Mouse (Mus musculus): ENCODE data around the gene Wdr24. TPM values are rescaled to one million over a fixed set of nuclear protein-coding genes. Genes with fewer than 3 reads are reported as not detected.

The Wdr24 gene
- polyA plus RNA-seq (2015; fragmentation: Nextera tagmentation; extraction: Ambion mirVana), result 21.0 and 22.1 TPM in 2 replicates

DNA sequence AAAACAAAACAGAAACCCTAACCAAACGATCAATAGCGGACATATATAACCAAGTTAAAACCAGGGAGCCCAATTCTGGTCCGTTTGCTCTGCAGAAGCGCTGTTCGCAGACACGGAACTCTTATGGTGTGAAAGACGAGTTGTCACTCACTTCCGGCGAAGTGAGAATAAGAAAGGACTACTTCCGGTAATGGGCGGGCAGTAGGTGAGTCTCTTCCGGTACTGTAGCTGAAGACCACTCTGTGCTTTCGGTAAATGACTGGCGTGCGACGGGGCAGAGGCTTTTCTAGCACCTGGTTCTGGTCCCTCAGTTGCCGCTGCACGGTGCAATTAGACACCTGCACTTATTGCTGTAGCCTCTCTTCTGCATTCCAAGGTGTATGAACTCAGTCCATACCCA, at the start of gene Wdr24:
Gene Wdr24, plus strand, starts transcription at position 176 of the 400 bp plus-strand sequence.
- Histone ChIP-seq H3K36me3 (ENCODE audit: insufficient read depth, low read length) (peaks cover 19% of the 10 kb centered on the region; the same call in 1 of the 2 replicates), H3K27ac (no peak within 1 kb of the TSS; the same call in 1 of the 2 replicates), H3K4me2 (ENCODE audit: low read length) (peak within 1 kb of the TSS; percentile 77), H3K9ac (ENCODE audit: low read depth, low read length) (peak within 1 kb of the TSS; percentile 58), H3K27me3 (ENCODE audit: insufficient read depth, low read length) (peaks cover 15% of the 10 kb centered on the region), H3K4me1 (replicated peaks; ENCODE audit: insufficient read depth, low read length) (peaks cover 16% of the 10 kb centered on the region), H3K9me3 (replicated peaks; ENCODE audit: low read length) (no peaks in the 10 kb centered on the region), H3K4me3 (replicated peaks; ENCODE audit: low read depth, low read length) (peak within 1 kb of the TSS; percentile 51)
- DNase-seq (ENCODE audit: low spot score), result peak; percentile 94
- WGBS, result under 1% methylated on average over 18 of the region's 18 CpGs
- TF ChIP-seq CTCF (IDR thresholded peaks at IDR 0.05; ENCODE audit: low read depth), result no peak; the same call in 1 of the 2 replicates
- peak; percentile 31; the same call in 1 of the 2 replicates for ATAC-seq (replicated peaks; ENCODE audit: low FRiP score, low read depth)

DNA sequence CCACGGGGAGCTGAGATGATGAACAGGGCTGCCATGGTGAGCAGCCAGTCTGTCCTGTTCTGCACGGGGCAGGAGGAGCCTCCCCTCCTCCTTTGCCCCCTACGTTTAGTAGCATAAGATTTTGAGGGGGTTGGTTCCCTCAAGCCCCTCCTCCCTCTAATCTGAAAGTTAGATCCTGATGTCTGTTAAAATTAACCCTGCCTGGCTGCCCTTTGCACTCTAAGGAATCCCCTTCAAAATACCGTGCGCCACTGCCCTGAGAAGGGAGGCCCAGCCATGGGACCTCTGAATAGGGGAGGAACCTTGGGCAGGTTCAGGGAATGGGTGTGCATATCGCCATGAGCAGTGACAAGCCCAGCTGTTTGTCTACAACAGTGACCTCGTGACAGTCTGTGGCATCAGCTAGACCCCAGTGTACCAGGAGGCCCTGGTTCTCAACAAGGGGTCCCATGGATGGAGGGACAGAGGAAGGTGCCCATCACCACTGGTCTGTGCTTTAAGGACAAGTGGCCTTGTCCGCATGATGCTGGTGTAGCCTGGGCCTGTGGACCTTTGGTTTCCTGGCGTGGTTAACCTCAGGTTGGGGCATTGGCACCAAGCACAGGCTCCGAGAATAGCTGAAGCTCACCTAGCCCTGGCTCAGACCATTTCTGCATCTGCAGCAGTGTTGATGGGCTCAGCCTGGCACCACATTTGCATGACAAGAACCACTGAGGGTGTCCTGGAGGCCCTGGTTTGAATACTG, 47.9 kb upstream of the Wdr24 start:
- WGBS, result 75% methylated on average over 10 of the region's 10 CpGs
- Histone ChIP-seq H3K36me3 (ENCODE audit: insufficient read depth, low read length) (0 out of 2 replicates have a peak, but pooled peaks cover 15% of the 10 kb centered on the region), H3K9ac (ENCODE audit: low read depth, low read length) (no peak overlapping the region), H3K9me3 (replicated peaks; ENCODE audit: low read length) (no peaks in the 10 kb centered on the region), H3K4me2 (ENCODE audit: low read length) (no peak overlapping the region), H3K27me3 (ENCODE audit: insufficient read depth, low read length) (no peaks in the 10 kb centered on the region), H3K4me3 (replicated peaks; ENCODE audit: low read depth, low read length) (no peak overlapping the region), H3K4me1 (replicated peaks; ENCODE audit: insufficient read depth, low read length) (peaks cover 6% of the 10 kb centered on the region; the same call in 1 of the 2 replicates), H3K27ac (no peak overlapping the region)
- DNase-seq (ENCODE audit: low spot score), result no peak
- no peak for ATAC-seq (replicated peaks; ENCODE audit: low FRiP score, low read depth)
- no peak for TF ChIP-seq CTCF (IDR thresholded peaks at IDR 0.05; ENCODE audit: low read depth)

DNA sequence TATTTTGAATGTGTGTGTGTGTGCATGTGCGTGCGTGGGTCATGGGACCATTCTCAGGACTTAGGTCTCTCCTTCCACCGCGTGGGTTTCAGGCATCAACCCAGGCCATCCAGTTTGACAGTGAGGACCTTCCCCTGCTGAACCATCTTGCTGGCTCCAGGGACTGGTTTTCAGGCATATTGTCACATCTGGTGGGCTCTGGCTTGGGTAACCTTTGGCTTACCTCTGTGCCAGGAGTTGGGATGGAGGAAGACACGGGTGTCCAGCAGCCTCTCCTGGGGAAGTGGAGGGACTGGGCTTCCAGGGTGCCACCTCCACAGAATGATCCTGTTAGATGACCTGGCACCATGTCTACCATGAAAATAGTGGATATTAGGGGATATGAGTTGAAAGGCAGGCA, 45.5 kb upstream of the Wdr24 start:
- no peak overlapping the region for H3K27ac ChIP-seq
- ATAC-seq (replicated peaks; ENCODE audit: low FRiP score, low read depth) (no peak), DNase-seq (ENCODE audit: low spot score) (no peak)
- peaks cover 6% of the 10 kb centered on the region; the same call in 1 of the 2 replicates for H3K4me1 ChIP-seq (replicated peaks; ENCODE audit: insufficient read depth, low read length)
- no peak for TF ChIP-seq CTCF (IDR thresholded peaks at IDR 0.05; ENCODE audit: low read depth)
- no peaks in the 10 kb centered on the region for H3K27me3 ChIP-seq (ENCODE audit: insufficient read depth, low read length)
- no peak overlapping the region for H3K4me2 ChIP-seq (ENCODE audit: low read length)
- H3K36me3 ChIP-seq (ENCODE audit: insufficient read depth, low read length), result peaks cover 34% of the 10 kb centered on the region; the same call in 1 of the 2 replicates
- no peak overlapping the region for H3K9ac ChIP-seq (ENCODE audit: low read depth, low read length)
- H3K9me3 ChIP-seq (replicated peaks; ENCODE audit: low read length), result no peaks in the 10 kb centered on the region
- no peak overlapping the region for H3K4me3 ChIP-seq (replicated peaks; ENCODE audit: low read depth, low read length)
- 92% methylated on average over 5 of the region's 5 CpGs for WGBS

DNA sequence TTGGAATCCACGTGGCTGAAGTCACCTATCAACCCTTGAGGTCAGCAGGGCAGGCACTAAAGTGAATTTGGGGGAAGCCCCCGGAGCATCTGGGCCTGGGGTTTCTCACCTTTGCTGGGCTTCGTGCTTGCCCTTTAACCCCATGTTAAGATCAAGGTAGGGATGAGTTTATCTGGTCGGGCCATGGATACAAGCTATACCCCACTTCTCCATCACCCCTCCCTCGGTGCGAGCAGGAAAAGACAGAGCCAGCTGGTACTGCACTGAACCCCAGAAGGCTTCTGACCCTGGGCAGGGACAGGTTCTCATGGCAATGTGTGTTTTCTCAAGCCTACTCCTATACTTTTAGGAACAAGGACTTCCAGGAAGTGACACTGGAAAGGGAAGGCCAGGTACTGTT, 42.1 kb upstream of the Wdr24 start:
- H3K9ac ChIP-seq (ENCODE audit: low read depth, low read length), result no peak overlapping the region
- no peak for ATAC-seq (replicated peaks; ENCODE audit: low FRiP score, low read depth)
- no peaks in the 10 kb centered on the region for H3K9me3 ChIP-seq (replicated peaks; ENCODE audit: low read length)
- no peak overlapping the region for H3K27ac ChIP-seq
- no peak for DNase-seq (ENCODE audit: low spot score)
- no peak overlapping the region for H3K4me3 ChIP-seq (replicated peaks; ENCODE audit: low read depth, low read length)
- TF ChIP-seq CTCF (IDR thresholded peaks at IDR 0.05; ENCODE audit: low read depth), result no peak
- no peaks in the 10 kb centered on the region for H3K27me3 ChIP-seq (ENCODE audit: insufficient read depth, low read length)
- 76% methylated on average over 6 of the region's 6 CpGs for WGBS
- peaks cover 10% of the 10 kb centered on the region; the same call in 1 of the 2 replicates for H3K4me1 ChIP-seq (replicated peaks; ENCODE audit: insufficient read depth, low read length)
- H3K36me3 ChIP-seq (ENCODE audit: insufficient read depth, low read length), result peaks cover 41% of the 10 kb centered on the region
- no peak overlapping the region for H3K4me2 ChIP-seq (ENCODE audit: low read length)

DNA sequence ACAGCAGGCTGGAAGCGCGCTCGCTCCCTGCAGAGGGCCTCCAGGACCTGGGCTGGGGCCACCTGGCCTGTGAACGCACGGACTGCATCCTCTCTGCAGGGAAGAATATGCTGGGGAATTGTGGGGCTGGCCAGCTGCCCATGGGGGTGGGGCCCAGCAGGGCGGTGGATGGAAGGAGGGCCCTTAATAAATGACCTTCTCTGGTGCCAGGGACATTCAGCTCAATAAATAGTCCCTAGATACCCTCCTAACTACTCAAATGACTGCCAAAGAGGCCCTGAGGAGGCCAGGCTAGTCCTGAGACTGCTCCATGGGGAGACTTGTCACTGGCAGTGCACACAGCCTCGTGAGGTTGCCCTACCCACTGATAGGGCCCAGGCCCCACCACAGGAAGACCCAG, 40.3 kb upstream of the Wdr24 start:
- DNase-seq (ENCODE audit: low spot score) (no peak), ATAC-seq (replicated peaks; ENCODE audit: low FRiP score, low read depth) (no peak)
- Histone ChIP-seq H3K27ac (no peak overlapping the region), H3K9ac (ENCODE audit: low read depth, low read length) (0 out of 2 replicates have a peak overlapping the region, but pooled peaks have one; percentile 18), H3K4me2 (ENCODE audit: low read length) (no peak overlapping the region), H3K4me3 (replicated peaks; ENCODE audit: low read depth, low read length) (no peak overlapping the region), H3K27me3 (ENCODE audit: insufficient read depth, low read length) (no peaks in the 10 kb centered on the region), H3K9me3 (replicated peaks; ENCODE audit: low read length) (no peaks in the 10 kb centered on the region), H3K4me1 (replicated peaks; ENCODE audit: insufficient read depth, low read length) (peaks cover 10% of the 10 kb centered on the region; the same call in 1 of the 2 replicates), H3K36me3 (ENCODE audit: insufficient read depth, low read length) (peaks cover 32% of the 10 kb centered on the region)
- WGBS, result 83% methylated on average over 7 of the region's 7 CpGs
- TF ChIP-seq CTCF (IDR thresholded peaks at IDR 0.05; ENCODE audit: low read depth), result no peak

DNA sequence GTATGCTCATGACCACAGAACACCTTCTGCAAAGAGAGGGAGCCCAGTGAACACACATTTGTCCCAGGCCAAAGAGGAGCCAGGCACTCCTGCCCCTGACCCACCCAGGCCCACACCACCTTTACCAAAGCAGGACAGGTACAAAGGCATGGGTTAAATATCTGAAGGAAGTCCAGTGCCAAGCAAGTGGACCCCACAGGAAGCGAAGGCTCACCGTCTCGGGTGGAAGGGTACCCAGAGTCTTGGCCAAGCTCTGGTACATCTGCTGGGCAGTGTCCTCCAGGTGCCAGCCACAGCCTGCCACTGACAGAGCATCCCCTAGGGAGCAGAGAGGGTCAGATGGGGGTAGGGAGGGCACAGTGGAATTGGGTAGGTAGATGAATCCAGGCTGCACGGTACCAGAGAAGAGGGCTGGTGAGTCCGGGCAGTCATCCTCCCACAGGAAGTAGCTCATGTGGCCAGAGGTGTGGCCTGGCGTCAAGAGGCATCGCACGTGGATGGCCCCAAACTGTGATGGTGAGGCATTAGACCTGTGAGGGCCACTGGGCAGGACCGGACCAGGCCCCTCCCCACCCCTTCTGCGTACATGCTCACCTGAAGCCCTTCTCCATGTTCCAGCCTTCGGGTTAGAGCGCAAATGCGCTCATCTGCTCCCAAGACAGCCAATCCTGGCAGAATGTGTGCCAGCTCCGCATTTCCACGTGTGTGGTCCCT, 39.4 kb upstream of the Wdr24 start:
- Histone ChIP-seq H3K27me3 (ENCODE audit: insufficient read depth, low read length) (no peaks in the 10 kb centered on the region), H3K27ac (no peak overlapping the region), H3K4me1 (replicated peaks; ENCODE audit: insufficient read depth, low read length) (peaks cover 10% of the 10 kb centered on the region; the same call in 1 of the 2 replicates), H3K9ac (ENCODE audit: low read depth, low read length) (peak overlapping the region; percentile 59; the same call in 1 of the 2 replicates), H3K9me3 (replicated peaks; ENCODE audit: low read length) (no peaks in the 10 kb centered on the region), H3K4me3 (replicated peaks; ENCODE audit: low read depth, low read length) (peak overlapping the region; percentile 63; the same call in 1 of the 2 replicates), H3K4me2 (ENCODE audit: low read length) (peak overlapping the region; percentile 83), H3K36me3 (ENCODE audit: insufficient read depth, low read length) (peaks cover 32% of the 10 kb centered on the region)
- 67% methylated on average over 15 of the region's 15 CpGs for WGBS
- DNase-seq (ENCODE audit: low spot score) (no peak), ATAC-seq (replicated peaks; ENCODE audit: low FRiP score, low read depth) (no peak)
- no peak for TF ChIP-seq CTCF (IDR thresholded peaks at IDR 0.05; ENCODE audit: low read depth)
